Mouse (Mus musculus) embryo, embryonic 11.5 days (tissue): ENCODE results near the gene Smoc1.

Experiments
- DNase-seq: peaks from one replicate; pipeline ENCODE4 v3.0.0-alpha.2; 2012; ENCODE audit warnings: low read depth, low spot score

The Smoc1 gene

GRCm38 (mm10) chr12:81026277-81026994 lies at the start of gene Smoc1:
TSS of gene Smoc1 (plus strand) at chr12:81026808.
- peak; percentile 59 for DNase-seq

- DNase-seq, result peak; percentile 71
Measured at GRCm38 (mm10) chr12:80982326-80982725, 44.3 kb upstream of the Smoc1 start.

DNA sequence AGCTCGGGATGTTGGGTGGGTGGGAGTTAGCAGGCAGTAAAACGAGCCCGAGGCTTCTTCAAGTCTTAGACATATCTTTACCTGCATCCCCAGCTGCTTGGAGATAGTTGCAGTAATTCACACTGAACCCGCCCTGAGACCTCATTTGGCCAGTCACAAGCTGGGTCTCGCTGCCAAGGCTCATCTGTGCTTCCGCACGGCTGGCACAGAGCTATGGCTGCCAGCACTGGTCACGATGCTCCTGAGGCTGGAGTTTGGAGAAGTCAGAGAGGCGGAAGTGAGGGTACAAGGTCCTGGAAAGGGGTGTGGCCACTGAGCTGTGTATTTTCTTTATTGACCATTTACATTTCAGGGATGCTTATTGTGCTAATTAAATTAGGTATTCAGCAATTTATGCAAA lies 42.9 kb upstream of the Smoc1 start:
- DNase-seq, result no peak

GRCm38 (mm10) chr12:80986628-80987027 lies 40.0 kb upstream of the Smoc1 start:
- no peak for DNase-seq

- no peak for DNase-seq
Measured at GRCm38 (mm10) chr12:80988286-80988685, 38.3 kb upstream of the Smoc1 start.

DNA sequence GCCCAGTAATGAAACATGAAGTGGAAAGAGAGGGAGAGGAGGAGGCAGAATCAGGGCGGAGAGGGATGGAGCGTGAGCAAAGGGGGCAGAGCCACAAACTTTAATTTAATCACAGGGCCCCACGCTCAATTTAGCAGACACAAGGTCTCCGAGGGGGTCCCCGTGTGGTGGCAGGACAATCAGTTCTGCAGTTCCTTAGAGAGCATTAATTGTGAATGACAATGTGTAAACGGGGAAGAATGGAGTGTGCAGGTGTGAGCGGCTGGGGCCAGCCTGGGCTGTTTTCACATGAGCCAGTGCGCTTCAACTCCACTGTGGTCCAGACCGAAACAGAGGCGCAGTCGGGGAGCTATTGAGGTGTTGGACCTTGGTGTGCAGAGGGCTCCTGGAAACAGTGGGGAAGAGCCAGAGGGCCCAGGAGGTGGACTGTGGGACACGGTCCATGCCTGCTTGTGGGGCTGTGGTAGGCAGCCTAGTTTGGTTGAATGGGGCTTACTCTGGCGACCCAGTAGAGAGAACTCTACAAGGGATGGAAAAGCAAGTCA lies 35.6 kb upstream of the Smoc1 start:
- DNase-seq, result no peak

DNA sequence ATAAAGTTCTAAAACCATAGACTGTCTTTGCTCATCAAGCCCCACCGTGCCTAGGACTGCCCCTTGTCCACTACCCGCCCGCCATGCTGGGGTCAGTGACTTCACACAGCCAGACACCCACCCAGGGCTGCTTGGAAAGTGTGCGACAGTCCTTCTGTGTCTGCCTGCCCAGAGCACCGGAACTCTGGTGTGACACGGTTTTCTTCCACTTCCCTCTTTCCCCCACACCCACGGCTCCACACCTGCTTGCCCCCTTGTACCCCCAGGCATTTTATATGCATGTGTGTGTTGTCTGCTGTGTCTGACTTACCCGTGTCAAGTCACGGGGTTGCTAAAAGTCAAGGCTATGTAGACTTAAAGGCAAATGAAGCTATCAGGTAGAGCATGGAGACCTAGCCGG lies 34.8 kb upstream of the Smoc1 start:
- DNase-seq, result no peak

DNA sequence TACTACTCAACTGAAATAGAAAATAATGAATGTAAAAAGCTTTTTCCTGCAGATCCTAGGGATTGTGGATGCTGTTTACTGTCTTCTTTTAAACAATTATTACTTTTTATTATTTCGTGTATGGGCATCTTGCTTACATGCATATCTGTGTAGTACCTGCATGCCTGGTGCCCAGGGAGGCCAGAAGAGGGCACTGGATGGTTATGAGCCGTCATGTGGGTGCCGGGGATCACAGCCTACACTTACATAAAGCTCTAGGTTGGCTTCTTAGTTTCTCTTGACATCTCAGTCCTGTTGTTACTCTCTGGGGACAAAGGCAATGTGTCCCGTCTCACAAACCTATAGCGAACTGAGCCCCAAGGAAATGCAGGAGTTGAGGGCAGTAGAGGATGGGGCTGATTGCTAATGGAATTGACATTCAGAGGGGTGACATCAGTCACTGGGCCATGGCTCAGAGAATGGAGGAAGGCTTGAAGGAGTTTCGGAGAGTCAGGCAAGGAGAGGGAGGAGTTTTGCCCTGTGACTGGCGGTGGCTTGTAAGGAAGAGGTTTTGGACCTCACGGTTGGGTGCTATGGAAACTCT lies 34.0 kb upstream of the Smoc1 start:
- no peak for DNase-seq

- no peak for DNase-seq
Measured at GRCm38 (mm10) chr12:80993773-80994172, 32.8 kb upstream of the Smoc1 start.

DNA sequence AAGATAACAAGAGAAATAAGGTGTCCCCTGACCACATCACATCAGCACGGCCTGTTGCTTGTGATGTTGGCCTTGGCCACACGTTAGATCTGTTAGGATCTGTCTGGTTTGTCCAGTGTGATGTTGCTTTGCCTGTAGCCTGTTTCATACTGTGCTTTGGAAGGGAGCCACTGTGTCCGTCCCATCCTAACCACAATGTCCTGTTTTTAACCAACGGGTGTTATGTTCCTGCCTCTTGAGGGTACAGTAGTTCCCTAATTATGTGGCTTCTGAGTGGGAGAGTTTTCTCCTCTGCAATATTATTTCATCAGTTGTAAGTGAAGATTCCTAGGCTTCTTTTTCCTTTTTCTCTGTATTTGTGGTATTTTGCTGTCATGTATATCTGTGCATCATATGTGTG lies 31.3 kb upstream of the Smoc1 start:
- no peak for DNase-seq

DNA sequence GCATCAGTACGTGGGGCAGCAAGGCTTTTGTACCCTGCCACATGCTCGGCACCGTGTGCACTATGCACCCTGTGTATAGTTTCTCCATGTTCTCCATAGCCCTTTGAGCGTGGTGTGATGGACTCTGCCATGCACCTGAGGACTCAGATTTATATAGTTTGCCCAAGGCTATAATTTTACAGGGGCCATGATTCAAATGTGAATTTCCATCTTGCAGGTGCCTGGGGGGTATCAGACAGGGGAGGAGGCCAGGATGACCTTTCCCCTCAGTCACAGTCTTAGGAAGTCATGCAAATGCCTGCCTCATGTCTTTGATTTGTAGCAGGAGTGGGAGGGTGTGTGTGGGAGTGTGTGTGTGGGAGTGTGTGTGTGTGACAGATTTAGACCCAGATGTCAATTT lies 29.0 kb upstream of the Smoc1 start:
- no peak for DNase-seq

- DNase-seq, result peak; percentile 37
Measured at GRCm38 (mm10) chr12:80998528-80999221, 27.9 kb upstream of the Smoc1 start.

- no peak for DNase-seq
Measured at GRCm38 (mm10) chr12:81000924-81001323, 25.7 kb upstream of the Smoc1 start.

GRCm38 (mm10) chr12:81002841-81003635 lies 23.6 kb upstream of the Smoc1 start:
- no peak for DNase-seq

DNA sequence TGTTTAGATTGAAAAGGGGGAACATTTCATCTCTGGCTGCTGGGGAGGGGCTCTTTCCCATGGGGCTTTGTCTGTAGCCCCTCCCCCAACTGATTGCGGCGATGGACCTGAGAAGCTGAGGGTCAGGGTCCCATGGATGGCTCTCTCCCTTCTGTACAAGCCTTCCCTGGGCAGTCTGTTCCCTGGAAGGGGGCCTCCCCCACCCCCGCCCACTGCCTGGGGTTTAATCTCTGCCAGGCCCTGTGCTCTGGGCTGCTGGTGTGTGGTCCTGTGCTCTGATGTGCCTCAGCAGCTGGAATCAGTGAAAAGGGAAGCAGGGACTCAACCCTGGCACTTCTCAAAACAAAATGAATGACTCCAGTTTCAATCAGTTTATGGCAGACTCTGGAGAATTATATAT lies 16.8 kb upstream of the Smoc1 start:
- DNase-seq, result no peak

DNA sequence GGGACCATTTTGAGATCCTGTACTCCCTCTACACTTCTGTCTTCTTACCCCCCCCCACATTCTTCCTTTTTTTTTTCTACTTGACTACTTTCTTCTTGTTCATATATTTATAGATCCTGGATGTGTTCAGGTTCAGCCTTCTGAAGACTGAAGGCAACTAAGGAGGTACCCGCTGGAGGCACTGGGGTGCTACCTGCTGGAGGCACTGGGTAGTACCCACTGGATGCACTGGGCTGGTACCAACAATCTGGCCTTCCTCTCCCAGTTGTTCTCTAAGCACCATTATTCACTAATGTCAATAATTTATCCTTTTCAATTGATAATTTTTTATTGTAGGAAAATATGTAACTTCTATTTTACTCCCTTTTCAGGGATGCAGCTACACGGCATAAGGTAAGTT lies 14.6 kb upstream of the Smoc1 start:
- DNase-seq, result no peak

- no peak for DNase-seq
Measured at GRCm38 (mm10) chr12:81013496-81013895, 13.1 kb upstream of the Smoc1 start.

DNA sequence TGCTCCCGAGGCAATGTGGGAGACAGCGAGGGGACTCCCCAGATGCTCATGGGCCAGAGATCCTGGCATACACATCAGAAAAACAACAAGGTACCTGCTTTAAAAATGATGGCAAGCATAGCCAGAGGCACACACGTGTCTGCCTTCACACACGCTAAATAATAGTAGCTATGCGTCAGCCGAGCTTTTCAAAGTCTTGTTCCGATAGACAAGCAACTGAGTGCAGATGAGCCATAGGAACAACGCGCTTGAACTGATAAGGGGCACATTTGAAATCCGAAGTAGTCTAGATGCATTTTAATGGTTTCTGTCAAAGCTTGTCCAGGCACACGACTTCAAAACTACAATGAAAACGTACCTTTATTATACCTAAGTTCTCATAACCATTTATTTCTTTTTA lies 9.0 kb upstream of the Smoc1 start:
- DNase-seq, result no peak

GRCm38 (mm10) chr12:81018516-81019279 lies 7.9 kb upstream of the Smoc1 start:
- DNase-seq, result no peak

DNA sequence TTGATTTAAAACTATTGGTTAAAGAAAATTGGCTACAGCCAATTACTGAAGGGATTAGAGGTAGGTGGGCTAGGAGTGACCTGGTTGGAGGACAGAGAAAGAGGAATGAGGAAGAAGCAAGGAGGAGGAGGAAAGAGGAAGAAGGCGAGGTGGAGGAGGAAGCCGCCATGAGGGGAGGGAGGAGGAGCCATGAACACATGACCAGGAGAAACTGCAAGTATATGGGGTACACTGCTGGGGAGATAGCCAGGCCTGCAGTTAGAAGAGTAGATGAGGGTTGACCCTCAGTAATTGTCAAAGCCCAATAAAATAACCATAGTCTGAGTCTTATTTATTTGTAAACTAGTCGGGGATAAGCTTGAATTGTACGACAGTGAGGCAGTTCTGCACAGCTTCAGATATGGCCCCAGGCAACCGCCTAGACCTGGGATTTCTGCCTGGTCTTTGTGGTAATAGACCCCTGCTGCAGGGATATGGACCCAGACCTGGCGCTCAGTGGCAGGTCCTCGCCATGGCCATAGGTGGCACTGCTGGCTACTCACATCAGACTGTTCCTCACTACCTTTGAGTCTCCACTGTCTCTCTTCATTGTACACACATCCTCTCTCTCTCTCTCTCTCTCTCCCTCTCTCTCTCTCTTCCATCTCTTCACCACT lies 7.2 kb upstream of the Smoc1 start:
- no peak for DNase-seq

GRCm38 (mm10) chr12:81024407-81024806 lies 2.2 kb upstream of the Smoc1 start:
- DNase-seq, result no peak
